Mouse (Mus musculus): Measurements from ENCODE around the gene Ivd.
A peak's percentile ranks its signal among the peaks of the same experiment; 100 is the strongest.

The Ivd gene

GRCm38 (mm10) chr2:118910605-118911278 is 49.0 kb downstream of the Ivd start:
- no peak for DNase-seq (ENCODE audit: low spot score)

DNA sequence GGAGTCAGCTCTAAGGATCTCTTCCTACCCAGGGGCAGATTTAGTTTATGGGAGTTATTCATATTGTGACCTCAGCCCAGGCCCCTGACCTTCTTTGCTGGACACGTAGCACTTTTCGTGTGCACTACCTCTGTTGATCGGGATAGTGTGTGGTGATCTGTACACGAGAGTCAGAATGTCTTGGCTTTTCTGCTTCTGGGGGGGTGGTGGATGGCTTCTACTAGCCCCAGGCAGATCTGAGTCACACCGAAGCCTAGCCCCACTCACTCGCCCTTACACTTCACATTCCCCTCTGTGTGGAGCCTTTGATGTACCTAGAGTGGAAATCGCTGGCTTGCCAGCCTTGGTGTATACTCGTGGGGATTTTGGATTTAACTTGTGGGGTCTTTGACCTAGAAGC is 51.0 kb downstream of the Ivd start:
- no peak for DNase-seq (ENCODE audit: low spot score)

GRCm38 (mm10) chr2:118913551-118914276 is 52.0 kb downstream of the Ivd start:
- no peak for DNase-seq (ENCODE audit: low spot score)

DNA sequence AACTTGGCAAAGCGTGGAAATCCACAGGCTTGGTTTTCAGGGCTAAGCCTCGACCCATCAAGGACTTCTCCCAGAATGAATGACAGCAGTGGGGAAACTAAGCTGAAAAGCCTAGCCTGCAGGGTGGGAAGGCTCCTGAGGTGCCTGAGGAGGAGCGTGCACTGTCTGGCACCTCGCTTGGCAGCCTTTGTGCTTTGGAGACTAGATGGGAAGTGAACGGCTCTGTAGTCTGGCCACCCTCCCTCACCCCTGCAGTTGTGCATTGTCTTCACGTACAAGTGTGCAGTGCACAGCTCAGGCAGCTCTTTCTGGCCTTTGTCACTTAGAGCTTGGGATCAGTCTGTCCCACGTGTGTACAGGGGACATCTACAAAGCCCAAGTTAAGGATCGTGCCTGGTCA is 52.9 kb downstream of the Ivd start:
- DNase-seq (ENCODE audit: low spot score): no peak

GRCm38 (mm10) chr2:118916436-118916835 is 54.7 kb downstream of the Ivd start:
- no peak for DNase-seq (ENCODE audit: low spot score)

GRCm38 (mm10) chr2:118918543-118918942 is 56.8 kb downstream of the Ivd start:
- no peak for DNase-seq (ENCODE audit: low spot score)

GRCm38 (mm10) chr2:118920428-118920827 is 58.7 kb downstream of the Ivd start:
- no peak for DNase-seq (ENCODE audit: low spot score)

- no peak for DNase-seq (ENCODE audit: low spot score)
Observed at GRCm38 (mm10) chr2:118925952-118926351, 64.2 kb downstream of the Ivd start.

DNA sequence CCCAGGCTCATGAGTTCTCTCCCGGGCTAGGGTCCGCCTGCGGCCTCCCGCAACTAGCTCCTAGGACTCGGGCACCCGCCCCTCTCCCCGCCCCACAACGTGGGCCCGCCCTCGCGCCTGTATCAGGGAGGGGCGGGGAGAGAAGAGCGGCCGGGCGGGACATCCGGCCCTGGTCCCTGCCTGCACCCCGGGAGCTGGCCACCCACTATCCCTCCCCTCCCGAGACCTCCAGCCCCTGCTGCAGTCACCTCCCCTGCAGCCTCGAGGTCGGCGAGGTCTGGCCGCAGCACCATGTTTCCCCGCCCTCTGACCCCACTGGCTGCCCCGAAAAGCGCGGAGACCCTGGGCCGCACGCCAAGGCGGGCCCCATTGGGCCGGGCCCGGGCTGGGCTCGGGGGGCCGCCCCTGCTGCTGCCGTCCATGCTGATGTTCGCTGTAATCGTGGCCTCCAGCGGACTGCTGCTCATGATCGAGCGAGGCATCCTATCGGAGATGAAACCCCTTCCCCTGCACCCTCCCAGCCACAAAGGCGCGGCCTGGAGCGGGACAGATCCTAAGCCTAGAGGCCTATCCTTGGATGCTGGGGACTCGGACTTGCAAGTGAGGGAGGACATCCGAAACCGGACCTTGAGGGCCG is 64.7 kb downstream of the Ivd start, which contains the start of gene Chst14:
Chst14 (plus strand) TSS at position 136 of the 637 bp plus-strand sequence.
- peak; percentile 71 for DNase-seq (ENCODE audit: low spot score)

DNA sequence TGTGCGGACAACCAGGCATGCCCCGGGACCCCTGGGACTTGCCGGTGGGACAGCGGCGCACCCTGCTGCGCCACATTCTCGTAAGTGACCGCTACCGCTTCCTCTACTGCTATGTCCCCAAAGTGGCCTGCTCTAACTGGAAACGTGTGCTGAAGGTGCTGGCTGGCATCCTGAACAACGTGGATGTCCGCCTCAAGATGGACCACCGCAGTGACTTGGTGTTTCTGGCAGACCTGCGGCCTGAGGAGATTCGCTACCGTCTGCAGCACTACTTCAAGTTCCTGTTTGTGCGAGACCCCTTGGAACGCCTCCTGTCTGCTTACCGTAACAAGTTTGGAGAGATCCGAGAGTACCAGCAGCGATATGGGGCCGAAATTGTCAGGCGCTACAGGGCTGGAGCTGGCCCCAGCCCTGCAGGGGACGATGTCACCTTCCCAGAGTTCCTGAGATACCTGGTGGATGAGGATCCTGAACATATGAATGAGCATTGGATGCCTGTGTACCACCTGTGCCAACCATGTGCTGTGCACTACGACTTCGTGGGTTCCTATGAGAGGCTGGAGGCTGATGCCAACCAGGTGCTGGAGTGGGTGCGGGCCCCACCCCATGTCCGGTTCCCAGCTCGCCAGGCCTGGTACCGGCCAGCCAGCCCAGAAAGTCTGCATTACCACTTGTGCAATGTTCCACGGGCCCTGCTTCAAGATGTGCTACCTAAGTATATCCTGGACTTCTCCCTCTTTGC is 65.4 kb downstream of the Ivd start:
- no peak for DNase-seq (ENCODE audit: low spot score)

All from testis, postnatal 14 days (tissue).